Mouse (Mus musculus) hindbrain, embryonic 16.5 days (tissue): ENCODE measurements around the gene Gm11563. TPM values are rescaled to one million over a fixed set of nuclear protein-coding genes. Genes with fewer than 3 reads are reported as not detected.
"Not testable (repeated sequence)": the region's sequence is repeated elsewhere in the genome, so short reads cannot be mapped to it uniquely, and the experiment has no call there.

Source experiments
- ATAC-seq: fragments of 200-750 bp; cut with Nextera tagmentation; 2 replicates; pipeline ENCODE4 v1.8.0; 2017; ENCODE audit warnings: moderate TSS enrichment, moderate library complexity
- H3K27ac ChIP-seq: fragments of 300-500 bp; sonication (generic); 2 replicates; pipeline ENCODE4 v1.5.1; 2014; ENCODE audit warnings: low read depth, mild to moderate bottlenecking, control low read depth, low read length, moderate library complexity
- H3K27me3 ChIP-seq: fragments of 300-500 bp; sonication (generic); replicated peaks from 2 replicates; pipeline ENCODE4 v1.6.1; 2014; ENCODE audit warnings: low read length; ENCODE audit not compliant: control insufficient read depth, insufficient read depth
- H3K36me3 ChIP-seq: fragments of 300-500 bp; sonication (generic); 2 replicates; pipeline ENCODE4 v1.6.1; 2014; ENCODE audit warnings: mild to moderate bottlenecking, low read length, moderate library complexity, mixed read lengths; ENCODE audit not compliant: control insufficient read depth, insufficient read depth
- H3K4me1 ChIP-seq: fragments of 300-500 bp; sonication (generic); 2 replicates; pipeline ENCODE4 v1.6.1; 2014; ENCODE audit warnings: low read depth, low read length; ENCODE audit not compliant: control insufficient read depth, insufficient read depth
- H3K4me2 ChIP-seq: fragments of 300-500 bp; sonication (generic); 2 replicates; pipeline ENCODE4 v1.6.1; 2014; ENCODE audit warnings: mild to moderate bottlenecking, low read length, control low read depth, moderate library complexity
- H3K4me3 ChIP-seq: fragments of 300-500 bp; sonication (generic); 2 replicates; pipeline ENCODE4 v1.5.1; 2014; ENCODE audit warnings: mild to moderate bottlenecking, low read length, control low read depth, moderate library complexity
- H3K9ac ChIP-seq: fragments of 300-500 bp; sonication (generic); 2 replicates; pipeline ENCODE4 v1.6.1; 2014; ENCODE audit warnings: low read depth, mild to moderate bottlenecking, control low read depth, low read length, moderate library complexity
- H3K9me3 ChIP-seq: fragments of 300-500 bp; sonication (generic); 2 replicates; pipeline ENCODE4 v1.6.1; 2014; ENCODE audit warnings: mild to moderate bottlenecking, low read length, moderate library complexity; ENCODE audit not compliant: control insufficient read depth
- WGBS: fragments of 180-500 bp; shearing (Covaris S2); extraction: QIAGEN DNeasy Blood & Tissue Kit; methylation state at CpG from one replicate; pipeline ENCODE4 v1.1.7; 2014; 5-methylcytosine and 5-hydroxymethylcytosine counted together
- polyA plus RNA-seq: library from polyadenylated mRNA; unstranded; fragments of >200 nt; fragmentation: Nextera tagmentation; extraction: Ambion mirVana; gene quantifications from 2 replicates; pipeline ENCODE4 v1.2.1, GENCODE M21; 2015

Gm11563 gene
- polyA plus RNA-seq, 1 experiment from 2014 or later, result not detected

- Histone ChIP-seq H3K4me2 (no peak within 1 kb of the TSS), H3K27me3 (no peaks in the 10 kb centered on the region), H3K4me1 (no peaks in the 10 kb centered on the region), H3K4me3 (no peak within 1 kb of the TSS), H3K9me3 (no peaks in the 10 kb centered on the region), H3K36me3 (no peaks in the 10 kb centered on the region), H3K9ac (no peak within 1 kb of the TSS), H3K27ac (no peak within 1 kb of the TSS)
- WGBS, result 93% methylated on average over 2 of the region's 2 CpGs
- ATAC-seq, result no peak
These were observed 38.4 kb downstream of the Gm11563 start, which contains the start of gene Gm11562 for GRCm38 (mm10) chr11:99620335-99620734. Gm11562 (minus strand) TSS chr11:99620435.

DNA sequence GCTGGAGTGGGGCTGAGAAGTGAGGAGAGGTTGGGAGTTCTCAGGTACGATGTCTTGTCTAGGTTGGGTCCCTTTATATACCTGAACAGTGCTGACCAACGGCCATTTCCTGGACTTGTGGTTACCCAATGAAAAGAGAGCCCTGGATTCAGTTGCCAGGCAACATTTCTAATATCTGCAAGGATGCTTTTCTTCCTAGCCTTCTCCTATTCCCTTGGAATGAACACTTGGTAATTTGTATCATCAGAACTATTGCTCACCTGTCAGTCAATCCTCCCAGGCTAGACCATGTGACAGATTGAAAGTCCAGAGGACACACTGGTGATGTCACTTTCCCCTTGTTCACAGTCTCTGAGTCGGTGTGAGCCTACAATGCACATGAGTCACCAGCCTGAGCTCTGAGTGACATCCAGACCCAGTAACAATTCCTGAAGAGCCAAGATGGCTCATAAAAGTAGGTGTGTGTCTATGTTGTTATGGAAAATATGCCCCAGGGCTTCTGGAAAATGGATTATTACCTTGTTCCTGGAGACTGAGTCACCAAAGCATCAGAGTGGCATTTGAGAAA is 43.9 kb downstream of the Gm11563 start, which contains the start of gene Krtap2-4:
TSS of gene Krtap2-4 (minus strand) at position 51 of the 568 bp plus-strand sequence.
- H3K27me3 ChIP-seq, result no peaks in the 10 kb centered on the region
- H3K4me1 ChIP-seq, result no peaks in the 10 kb centered on the region
- no peak within 1 kb of the TSS for H3K4me3 ChIP-seq
- no peak within 1 kb of the TSS for H3K9ac ChIP-seq
- ATAC-seq, result no peak
- no peak within 1 kb of the TSS for H3K27ac ChIP-seq
- 62% methylated on average over 2 of the region's 3 CpGs for WGBS
- H3K4me2 ChIP-seq, result no peak within 1 kb of the TSS
- no peaks in the 10 kb centered on the region for H3K9me3 ChIP-seq
- no peaks in the 10 kb centered on the region for H3K36me3 ChIP-seq

DNA sequence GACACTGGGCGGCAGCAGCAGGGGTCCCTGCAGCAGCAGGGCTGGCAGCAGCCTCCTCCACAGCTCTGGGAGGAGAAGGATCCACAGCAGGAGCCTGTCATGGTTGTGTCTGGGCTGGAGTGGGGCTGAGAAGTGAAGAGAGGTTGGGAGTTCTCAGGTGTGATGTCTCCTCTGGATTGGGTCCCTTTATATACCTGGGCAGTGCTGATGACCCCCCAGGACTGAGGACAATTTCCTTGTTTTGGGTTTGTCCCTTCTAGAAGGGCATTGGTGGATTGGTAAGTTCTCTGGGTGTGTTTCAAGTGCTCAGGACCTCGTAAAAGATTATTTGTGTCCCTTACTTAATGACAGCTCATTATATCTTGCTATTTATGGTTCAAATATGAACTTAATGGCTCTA is 48.7 kb downstream of the Gm11563 start, which contains the start of gene Gm11937:
TSS of gene Gm11937 (minus strand) at position 101 of the 400 bp plus-strand sequence.
- WGBS, result 85% methylated on average over 1 of the region's 2 CpGs
- not testable (repeated sequence) for H3K27me3 ChIP-seq

DNA sequence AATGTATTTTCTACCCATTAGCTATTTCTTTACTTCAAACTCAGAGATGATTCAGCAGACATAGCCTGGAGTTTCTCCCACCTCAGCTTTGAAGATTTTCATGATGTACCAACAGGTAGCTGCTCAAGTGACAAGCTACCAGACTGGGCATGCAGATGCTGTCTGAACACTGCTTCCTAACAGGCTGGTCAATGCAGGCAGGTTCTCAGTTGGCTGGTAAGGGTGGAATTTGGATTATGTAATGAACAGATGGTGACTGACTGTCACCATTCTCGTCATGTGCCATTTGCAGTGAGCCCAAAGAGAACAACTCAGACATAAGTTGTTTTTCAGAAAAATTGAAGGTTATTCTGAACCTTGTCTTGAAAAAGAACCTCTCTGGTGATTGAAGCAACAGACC is 49.6 kb downstream of the Gm11563 start:
- no peak overlapping the region for H3K9ac ChIP-seq
- ATAC-seq, result no peak
- 68% methylated on average over 1 of the region's 1 CpGs for WGBS
- no peak overlapping the region for H3K4me3 ChIP-seq
- H3K36me3 ChIP-seq, result no peaks in the 10 kb centered on the region
- no peak overlapping the region for H3K27ac ChIP-seq
- no peaks in the 10 kb centered on the region for H3K4me1 ChIP-seq
- no peak overlapping the region for H3K4me2 ChIP-seq
- no peaks in the 10 kb centered on the region for H3K9me3 ChIP-seq
- H3K27me3 ChIP-seq, result no peaks in the 10 kb centered on the region

More for the DNA sequence above, 48.7 kb downstream of the Gm11563 start, which contains the start of gene Gm11937:
- H3K9me3 ChIP-seq, ATAC-seq, H3K4me1 ChIP-seq, H3K36me3 ChIP-seq, H3K4me2 ChIP-seq, H3K9ac ChIP-seq, H3K4me3 ChIP-seq, H3K27ac ChIP-seq: not testable (repeated sequence)

Other genes with a start within 250 kb of the Gm11563 start
- 0.19 TPM in 1 of 2 replicates, not detected in the other for gene Krt12, start 236.7 kb downstream of the Gm11563 start, polyA plus RNA-seq
- 0.10 and 0.19 TPM in 2 replicates for gene Krt20, start 220.8 kb downstream of the Gm11563 start, polyA plus RNA-seq
- 0.19 and 0.22 TPM in 2 replicates for gene Krt23, start 165.8 kb downstream of the Gm11563 start, polyA plus RNA-seq
- gene Krt39, start 137.6 kb downstream of the Gm11563 start, polyA plus RNA-seq, result not detected in 2 replicates
- not detected in 2 replicates for gene Krt40, start 115.8 kb downstream of the Gm11563 start, polyA plus RNA-seq
- gene Krtap3-3, start 108.1 kb downstream of the Gm11563 start, polyA plus RNA-seq, result not detected in 2 replicates
- gene Krtap3-2, start 102.1 kb downstream of the Gm11563 start, polyA plus RNA-seq, result not detected in 2 replicates
- not detected in 2 replicates for gene Gm11939, start 99.5 kb downstream of the Gm11563 start, polyA plus RNA-seq
- not detected in 2 replicates for gene Krtap3-1, start 92.3 kb downstream of the Gm11563 start, polyA plus RNA-seq
- not detected in 2 replicates for gene Krtap1-5, start 77.9 kb downstream of the Gm11563 start, polyA plus RNA-seq
- not detected in 2 replicates for gene Krtap1-4, start 75.3 kb downstream of the Gm11563 start, polyA plus RNA-seq
- gene Krtap1-3, start 67.6 kb downstream of the Gm11563 start, polyA plus RNA-seq, result not detected in 2 replicates
- gene Krtap9-3, start 60.9 kb downstream of the Gm11563 start, polyA plus RNA-seq, result not detected in 2 replicates
- not detected in 2 replicates for gene Gm11938, start 55.7 kb downstream of the Gm11563 start, polyA plus RNA-seq
- gene Gm11937, start 48.8 kb downstream of the Gm11563 start, polyA plus RNA-seq, result not detected in 2 replicates
- gene Krtap2-4, start 44.1 kb downstream of the Gm11563 start, polyA plus RNA-seq, result not detected in 2 replicates
- not detected in 2 replicates for gene Gm11562, start 38.5 kb downstream of the Gm11563 start, polyA plus RNA-seq
- gene Krtap4-1, start 30.7 kb downstream of the Gm11563 start, polyA plus RNA-seq, result not detected in 2 replicates
- gene Krtap4-2, start 23.9 kb downstream of the Gm11563 start, polyA plus RNA-seq, result not detected in 2 replicates
- gene Krtap4-7, start 14.9 kb downstream of the Gm11563 start, polyA plus RNA-seq, result not detected in 2 replicates
- not detected in 2 replicates for gene Gm11555, start 8.7 kb downstream of the Gm11563 start, polyA plus RNA-seq
- not detected in 2 replicates for gene Krtap4-6, start 7.0 kb upstream of the Gm11563 start, polyA plus RNA-seq
- gene Gm14190, start 31.8 kb upstream of the Gm11563 start, polyA plus RNA-seq, result not detected in 2 replicates
- gene Gm14180, start 75.3 kb upstream of the Gm11563 start, polyA plus RNA-seq, result not detected in 2 replicates
- not detected in 2 replicates for gene Gm11595, start 114.0 kb upstream of the Gm11563 start, polyA plus RNA-seq
- gene Krtap4-8, start 121.7 kb upstream of the Gm11563 start, polyA plus RNA-seq, result not detected in 2 replicates
- not detected in 2 replicates for gene Krtap4-9, start 126.2 kb upstream of the Gm11563 start, polyA plus RNA-seq
- not detected in 2 replicates for gene Gm11596, start 134.5 kb upstream of the Gm11563 start, polyA plus RNA-seq
- not detected in 2 replicates for gene Gm11569, start 140.0 kb upstream of the Gm11563 start, polyA plus RNA-seq
- gene Gm11554, start 145.5 kb upstream of the Gm11563 start, polyA plus RNA-seq, result not detected in 2 replicates
- not detected in 2 replicates for gene Krtap4-13, start 150.9 kb upstream of the Gm11563 start, polyA plus RNA-seq
- not detected in 2 replicates for gene Gm11564, start 156.7 kb upstream of the Gm11563 start, polyA plus RNA-seq
- gene 2300003K06Rik, start 179.1 kb upstream of the Gm11563 start, polyA plus RNA-seq, result not detected in 2 replicates
- not detected in 2 replicates for gene Krtap4-16, start 192.6 kb upstream of the Gm11563 start, polyA plus RNA-seq
- not detected in 2 replicates for gene Gm11568, start 199.0 kb upstream of the Gm11563 start, polyA plus RNA-seq
- gene Gm11559, start 205.5 kb upstream of the Gm11563 start, polyA plus RNA-seq, result not detected in 2 replicates
- gene Krtap9-1, start 214.4 kb upstream of the Gm11563 start, polyA plus RNA-seq, result not detected in 2 replicates
- gene Gm11567, start 220.2 kb upstream of the Gm11563 start, polyA plus RNA-seq, result not detected in 2 replicates
- gene Krtap31-1, start 249.0 kb upstream of the Gm11563 start, polyA plus RNA-seq, result not detected in 2 replicates